ENCODE assay signal across 8 mouse cellular contexts in the genomic region with DNA sequence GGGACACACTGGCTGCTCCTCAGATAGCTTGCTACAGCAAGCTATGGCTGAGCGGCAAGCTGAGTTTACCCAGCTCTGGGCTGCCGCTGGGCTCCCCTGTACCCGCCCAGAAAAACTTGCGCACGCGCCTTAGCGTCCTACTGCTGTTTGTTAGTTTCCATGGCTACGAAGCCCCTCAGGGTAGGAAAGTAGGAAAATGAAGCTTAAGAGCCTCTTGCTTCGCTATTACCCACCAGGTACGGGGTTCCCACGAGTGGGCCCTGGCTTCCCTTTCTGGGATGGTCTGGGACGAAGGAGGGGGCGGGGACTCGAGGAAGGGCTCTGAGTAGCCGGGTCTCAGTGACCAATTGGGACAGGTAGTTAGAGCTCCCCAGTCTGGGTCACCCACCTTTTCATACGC. TPM values are rescaled to one million over a fixed set of nuclear protein-coding genes. Genes with fewer than 3 reads are reported as not detected.
DNase-seq lines count a peak whose midpoint lies in the region; ATAC-seq lines count a peak whose summit lies in the region.

Gene Daw1 (plus strand): TSS at position 150 of the 400 bp plus-strand sequence.

- H3K27ac ChIP-seq in hindbrain, embryonic 15.5 days (replicated peaks) = no peak within 1 kb of the TSS

- no peaks in the 10 kb centered on the region for H3K36me3 ChIP-seq in hindbrain, embryonic 15.5 days

- H3K9ac ChIP-seq in hindbrain, embryonic 15.5 days = peak within 1 kb of the TSS; percentile 20

- 0 out of 2 replicates have a peak, but pooled peaks cover 4% of the 10 kb centered on the region for H3K4me1 ChIP-seq in hindbrain, embryonic 15.5 days (replicated peaks)

- no peaks in the 10 kb centered on the region for H3K9me3 ChIP-seq in hindbrain, embryonic 15.5 days

- peak; percentile 39 to 47 for DNase-seq in adrenal gland, adult 18-20 months (ENCODE audit: low spot score in 2 of 2)
- DNase-seq in cerebellum, adult 8-10 months = peak; percentile 15
- DNase-seq in frontal cortex, postnatal 10 days (ENCODE audit: low spot score in 2 of 2) = peak; percentile 58 to 74
- peak; percentile 45 to 51 for DNase-seq in layer of hippocampus, postnatal 36 days
- DNase-seq in lung, postnatal 25 days (ENCODE audit: low spot score) = peak; percentile 35
- peak; percentile 88 to 90 for DNase-seq in right cerebral cortex, postnatal 10 days (ENCODE audit: low spot score in 2 of 2)

- 2% methylated on average over 16 of the region's 16 CpGs for WGBS in hindbrain, embryonic 15.5 days

- peak; percentile 99 for ATAC-seq in hindbrain, embryonic 15.5 days (ENCODE audit: low FRiP score, low read depth)
- ATAC-seq in megakaryocyte-erythroid progenitor cell, adult 5-6 weeks (replicated peaks; ENCODE audit: low FRiP score, low TSS enrichment, poor library complexity, severe bottlenecking) = no peak

- H3K27me3 ChIP-seq in hindbrain, embryonic 15.5 days = no peaks in the 10 kb centered on the region

- H3K4me3 ChIP-seq in hindbrain, embryonic 15.5 days = peak within 1 kb of the TSS; percentile 50

- H3K4me2 ChIP-seq in hindbrain, embryonic 15.5 days = peak within 1 kb of the TSS; percentile 73

RNA-seq across cellular contexts. Expression of gene Daw1, which starts in this region (rescaled TPM):
- total RNA-seq in adrenal gland, adult 18-20 months (2021) = not detected
- 1.1 and 2.0 TPM in 2 replicates for polyA plus RNA-seq in hindbrain, embryonic 15.5 days (2015; fragmentation: Nextera tagmentation; extraction: Ambion mirVana)
- total RNA-seq in layer of hippocampus, postnatal 36 days (2021) = under 1 TPM; 0.45 to 0.48 TPM
- total RNA-seq in megakaryocyte-erythroid progenitor cell, adult 5-6 weeks (2014; fragmentation: Nextera tagmentation) = not detected in 2 replicates
- not detected in 2 replicates for total RNA-seq in megakaryocyte-erythroid progenitor cell, adult 5-6 weeks (2017)

Comparison
In these comparisons a context has a peak if more than half of its experiments do, and no peak if none do; other contexts are left out.
1. Peak in DNase-seq in adrenal gland, adult 18-20 months; RNA of the gene not detected or under 1 TPM.
2. Peak in DNase-seq in layer of hippocampus, postnatal 36 days; RNA of the gene not detected or under 1 TPM.
3. DNase-seq: peak in every context shown above with its lines; median percentile 89 in right cerebral cortex, postnatal 10 days; 66 in frontal cortex, postnatal 10 days; 48 in layer of hippocampus, postnatal 36 days; 43 in adrenal gland, adult 18-20 months; 35 in lung, postnatal 25 days; 15 in cerebellum, adult 8-10 months.